Mouse (Mus musculus) heart, adult 11 months (tissue): ENCODE results near the gene Wnt3.
"Not testable (repeated sequence)": the region's sequence is repeated elsewhere in the genome, so short reads cannot be mapped to it uniquely, and the experiment has no call there.

Experiments
- DNase-seq: peaks from one replicate; pipeline ENCODE4 v3.0.0; 2022

Gene Wnt3

DNA sequence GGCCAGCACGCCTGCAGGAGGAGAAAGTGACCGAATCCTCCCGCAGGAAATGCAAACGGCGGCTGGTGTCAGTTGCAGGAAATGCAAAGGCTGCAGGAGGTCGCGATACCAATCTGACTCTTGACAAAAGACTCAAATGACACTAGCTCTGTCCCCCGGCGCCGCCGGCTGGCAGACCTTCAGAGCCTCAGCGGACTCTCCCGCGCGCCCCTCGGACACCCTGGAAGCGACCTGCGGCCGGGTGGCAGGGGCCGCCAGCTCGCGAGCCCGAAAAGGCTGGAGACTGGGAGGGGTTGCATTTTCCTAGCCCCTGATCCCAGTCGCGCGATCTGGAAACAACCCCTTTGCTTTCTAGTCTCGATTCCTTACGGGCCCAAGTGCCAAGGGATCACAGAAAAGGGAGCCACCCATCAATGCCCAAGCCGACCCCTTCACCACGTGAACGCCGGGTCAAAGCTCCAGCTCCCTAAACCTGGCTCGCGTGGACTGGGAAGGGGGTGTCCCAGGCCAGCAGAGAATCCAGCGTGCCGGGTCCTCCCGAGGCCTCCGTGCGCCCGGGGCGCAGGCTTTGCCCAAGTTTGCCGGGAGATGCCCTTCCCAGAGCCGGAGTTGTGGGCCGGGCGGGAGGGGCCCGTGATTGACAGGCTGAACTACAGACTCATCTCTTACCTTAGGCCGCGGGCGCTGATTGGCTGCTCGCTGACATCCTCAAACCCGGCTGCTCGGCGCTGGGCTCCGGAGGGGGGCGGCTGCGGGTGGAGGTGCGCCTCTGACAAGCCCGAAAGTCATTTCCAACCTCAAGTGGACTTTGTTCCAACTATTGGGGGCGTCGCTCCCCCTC, at the start of gene Wnt3:
Gene Wnt3, plus strand, starts transcription at position 764 of the 841 bp plus-strand sequence.
- DNase-seq = no peak

DNA sequence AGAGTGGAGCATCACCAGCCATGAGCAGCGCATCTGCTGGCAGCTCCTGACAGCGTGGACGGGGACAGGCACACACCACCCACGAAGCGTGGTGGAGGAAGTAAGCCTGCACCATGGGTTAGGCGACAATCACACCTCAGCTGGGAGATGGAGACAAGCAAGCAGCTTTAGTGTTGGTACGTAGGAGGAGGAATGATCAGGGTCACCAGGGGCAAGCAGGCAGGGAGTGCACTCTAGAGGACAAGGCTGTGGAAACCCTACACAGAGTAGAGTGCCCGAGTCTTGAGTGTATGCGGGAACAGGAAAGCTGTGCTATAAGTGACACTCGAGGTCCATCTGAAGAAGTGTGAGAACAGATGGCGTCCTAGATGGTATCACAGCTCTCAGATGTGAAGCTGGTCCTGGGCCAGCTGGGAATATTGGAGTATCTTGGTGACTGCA, 49.6 kb upstream of the Wnt3 start:
- no peak for DNase-seq

DNA sequence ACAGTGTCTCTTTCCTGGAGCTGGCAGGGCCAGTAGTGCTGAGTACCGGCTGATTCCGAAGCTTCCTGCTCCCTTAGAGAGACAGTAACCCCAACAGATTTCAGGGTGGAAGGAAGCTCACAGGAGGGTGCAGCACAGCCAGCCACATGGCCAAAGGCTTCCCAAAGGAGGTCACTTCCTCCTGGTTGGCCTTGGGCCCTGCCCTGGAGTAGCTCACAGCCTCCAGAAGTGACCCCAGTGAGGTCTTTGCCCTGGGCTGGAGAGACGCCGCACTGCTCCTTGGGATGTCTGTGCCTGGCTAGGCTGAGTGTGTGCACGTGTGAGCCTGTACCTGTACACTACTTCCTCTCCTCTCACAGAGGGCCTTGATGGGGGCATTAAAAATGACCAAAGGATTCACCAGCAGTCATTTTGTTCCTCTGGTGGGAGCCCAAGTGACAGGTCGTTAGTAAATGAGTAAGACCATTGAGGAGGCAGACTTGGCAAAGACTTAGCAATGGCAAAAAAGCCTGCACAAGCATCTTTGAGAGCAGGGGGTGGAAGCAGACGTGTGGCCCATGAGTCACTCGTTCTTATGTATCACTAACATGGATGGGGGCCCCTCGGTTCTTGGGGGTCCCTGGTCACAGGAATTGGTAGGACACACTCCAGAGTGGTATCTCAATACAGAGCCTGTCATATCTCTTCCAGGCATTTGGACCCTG, 44.5 kb upstream of the Wnt3 start:
- DNase-seq = peak; percentile 91

DNA sequence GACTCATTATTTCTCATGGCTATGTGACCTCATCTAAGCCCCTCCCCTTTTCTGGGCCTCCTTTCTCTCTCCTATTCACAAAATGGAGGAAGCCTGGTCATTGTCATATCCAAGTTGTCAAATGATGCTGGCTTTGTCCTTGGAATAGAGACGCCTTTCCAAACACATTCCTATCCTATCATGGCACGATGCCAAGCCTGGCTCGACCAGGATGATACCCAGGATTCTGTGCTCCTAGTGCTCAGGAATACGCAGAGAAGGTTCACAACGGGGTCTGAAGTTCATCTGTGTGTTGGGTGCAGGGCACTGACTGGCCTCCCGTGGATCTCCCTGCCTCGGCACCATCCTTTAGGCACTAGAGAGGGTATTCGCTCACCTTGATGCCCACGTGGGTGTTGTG, 42.4 kb upstream of the Wnt3 start:
- DNase-seq = no peak

DNA sequence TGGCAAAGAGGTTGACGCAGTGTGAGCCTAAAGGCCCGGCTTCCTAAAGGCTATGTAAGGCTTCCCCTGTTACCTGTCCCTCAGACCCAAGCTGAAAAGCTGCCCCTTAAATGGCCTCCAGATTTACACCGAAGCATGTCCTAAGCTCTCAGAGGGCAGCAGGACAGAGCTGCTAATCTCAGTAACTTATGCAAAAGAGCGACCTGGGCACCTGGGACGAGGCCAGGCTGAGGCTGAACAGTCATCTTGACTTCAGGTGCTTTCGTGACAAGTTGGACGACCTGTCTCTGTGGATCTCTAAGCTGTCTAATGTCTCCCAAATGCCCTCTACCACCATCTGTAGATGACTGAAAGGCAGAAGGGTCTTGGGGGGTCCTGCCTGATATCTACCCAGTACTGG, 41.6 kb upstream of the Wnt3 start:
- no peak for DNase-seq

DNA sequence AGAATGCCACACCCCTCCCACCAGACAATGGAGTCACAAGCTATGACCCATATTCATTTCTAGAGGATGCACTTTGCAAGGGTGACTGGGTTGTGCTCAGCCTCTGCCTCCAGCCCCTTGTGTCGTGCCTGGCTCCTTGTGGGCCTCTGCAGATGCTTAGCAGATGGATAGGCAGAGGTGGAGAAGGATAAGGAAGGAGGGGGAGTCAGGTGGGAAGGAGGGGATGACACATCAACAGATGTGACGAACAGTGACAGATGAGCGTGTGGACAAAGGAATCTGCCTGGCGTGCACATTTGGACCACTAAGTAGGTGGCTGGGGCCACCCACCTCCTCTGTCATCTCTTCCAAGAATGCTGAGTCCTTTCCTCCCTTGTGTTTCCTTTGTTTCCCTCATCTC, 40.9 kb upstream of the Wnt3 start:
- DNase-seq = no peak

DNA sequence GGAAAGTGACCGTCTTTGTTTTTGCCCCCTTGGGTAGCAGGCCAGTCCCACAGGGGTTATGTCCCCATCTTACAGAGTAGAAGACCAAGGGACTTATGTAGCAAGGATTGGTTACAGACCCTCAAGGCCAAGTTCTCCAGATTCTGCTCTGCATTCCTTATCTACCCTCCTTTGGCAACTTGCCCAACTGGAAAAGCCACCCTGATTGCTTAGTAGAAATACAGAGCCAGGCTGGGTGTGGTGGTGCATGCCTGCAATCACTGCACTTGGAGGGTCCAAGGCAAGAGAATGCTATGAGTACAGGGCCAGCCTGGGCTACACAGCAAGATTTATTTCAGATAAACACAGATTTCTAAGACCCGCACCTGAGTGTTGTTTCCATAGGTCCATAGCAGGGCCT, 40.0 kb upstream of the Wnt3 start:
- no peak for DNase-seq

DNA sequence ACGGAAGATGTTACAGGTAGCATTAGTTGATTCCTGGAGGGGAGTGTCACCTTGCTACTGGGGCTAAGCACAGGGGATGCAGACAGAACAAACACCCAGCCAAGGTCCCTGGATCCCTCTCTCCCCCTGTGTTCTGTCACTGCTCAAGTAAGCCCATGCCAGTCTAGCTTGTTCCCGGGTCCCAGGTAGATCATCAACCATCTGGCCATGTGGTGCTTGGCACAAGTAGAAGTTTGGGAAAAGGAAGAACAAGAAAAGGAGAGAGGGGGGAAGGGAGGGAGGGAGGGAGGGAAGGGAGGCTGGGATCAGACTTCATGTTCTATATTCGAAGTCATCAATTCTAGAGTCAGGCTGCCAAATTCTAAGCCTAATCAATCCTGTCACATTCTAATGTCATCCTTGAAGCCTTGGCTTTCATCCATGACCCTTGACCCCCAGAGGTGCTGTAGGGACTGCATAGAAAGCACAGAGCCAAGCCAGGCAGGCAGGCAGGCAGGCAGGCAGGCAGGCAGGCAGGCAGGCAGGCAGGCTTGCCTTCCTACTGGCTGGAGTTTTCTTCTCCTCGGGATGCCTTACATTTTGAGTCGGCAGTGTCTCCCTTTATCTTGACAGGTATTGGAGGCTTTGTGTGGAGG, 39.4 kb upstream of the Wnt3 start:
- DNase-seq = no peak

DNA sequence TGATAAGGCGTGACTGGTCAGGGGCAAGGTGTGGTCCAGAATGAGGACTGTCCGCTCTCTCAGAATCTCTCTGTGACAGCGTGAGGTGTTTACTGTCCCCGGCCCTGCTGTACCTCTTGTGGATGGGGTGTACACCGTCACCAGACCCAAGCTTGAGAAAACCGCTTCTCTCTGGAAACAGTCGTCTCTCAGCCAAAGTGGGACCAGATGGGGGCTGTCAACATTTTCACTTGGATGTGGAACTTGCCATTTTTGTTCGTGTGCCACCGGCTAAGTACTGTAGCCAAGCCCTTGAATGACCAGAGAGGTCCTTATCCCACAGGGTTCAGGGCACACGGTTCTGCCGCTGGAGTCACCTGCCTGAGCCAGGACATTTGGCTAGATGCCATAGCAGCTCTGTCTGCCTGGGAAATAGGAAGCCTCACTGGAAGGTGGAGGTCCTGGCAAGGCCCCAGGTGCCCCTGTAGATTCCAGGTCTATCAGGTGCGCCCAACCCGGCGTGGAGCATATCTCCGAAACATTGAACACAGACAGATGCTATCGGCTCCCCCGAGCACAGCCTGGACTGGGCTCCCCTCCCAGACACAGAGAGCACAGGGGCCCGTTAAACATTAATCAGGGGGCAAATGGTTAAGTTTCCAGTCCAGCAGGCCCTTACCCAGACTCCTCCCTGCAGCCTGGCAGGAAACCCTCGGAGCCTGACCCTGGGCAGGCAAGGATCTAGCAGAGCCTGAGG, 38.7 kb upstream of the Wnt3 start:
- no peak for DNase-seq

DNA sequence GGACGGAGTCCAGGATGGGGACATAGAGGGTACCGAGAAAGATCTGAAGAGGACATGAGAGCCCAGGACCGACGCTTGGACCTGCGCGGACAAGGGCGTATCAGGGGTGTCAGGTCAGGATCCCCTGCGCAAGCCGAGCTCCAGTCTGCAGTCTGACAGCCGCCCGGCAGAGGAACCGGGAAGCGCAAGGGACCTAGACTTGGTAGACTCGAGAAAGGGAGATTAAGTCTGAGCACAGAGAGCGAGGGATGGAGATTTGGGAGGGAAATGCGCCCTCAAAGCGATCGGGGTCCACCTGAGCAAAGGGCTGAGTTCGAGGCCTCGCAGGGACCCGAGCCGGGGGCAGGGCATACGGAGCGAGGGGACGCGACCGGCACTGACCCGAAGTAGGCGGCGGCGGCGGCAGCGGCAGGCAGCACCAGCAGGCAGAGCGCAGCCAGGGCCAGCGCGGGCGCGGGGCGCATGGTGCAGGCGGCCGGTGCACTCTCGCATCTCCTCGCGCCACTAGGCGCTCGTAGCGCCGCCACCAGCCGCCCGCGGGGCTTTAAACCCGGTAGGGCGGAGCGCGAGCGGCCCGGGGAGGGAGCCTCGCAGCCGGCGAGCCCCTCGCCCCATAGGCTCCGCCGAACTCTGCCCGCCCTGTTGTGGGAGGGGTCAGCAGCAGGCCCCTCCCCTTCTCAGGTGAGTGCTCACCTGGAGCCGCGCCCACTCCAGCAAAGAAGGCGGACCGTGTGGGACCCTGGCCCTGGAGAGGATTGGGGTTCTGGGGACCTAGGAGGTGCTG, 24.5 kb upstream of the Wnt3 start, which contains the start of gene Wnt9b:
Gene Wnt9b, minus strand, starts transcription at position 516 of the 784 bp plus-strand sequence.
- DNase-seq = no peak

DNA sequence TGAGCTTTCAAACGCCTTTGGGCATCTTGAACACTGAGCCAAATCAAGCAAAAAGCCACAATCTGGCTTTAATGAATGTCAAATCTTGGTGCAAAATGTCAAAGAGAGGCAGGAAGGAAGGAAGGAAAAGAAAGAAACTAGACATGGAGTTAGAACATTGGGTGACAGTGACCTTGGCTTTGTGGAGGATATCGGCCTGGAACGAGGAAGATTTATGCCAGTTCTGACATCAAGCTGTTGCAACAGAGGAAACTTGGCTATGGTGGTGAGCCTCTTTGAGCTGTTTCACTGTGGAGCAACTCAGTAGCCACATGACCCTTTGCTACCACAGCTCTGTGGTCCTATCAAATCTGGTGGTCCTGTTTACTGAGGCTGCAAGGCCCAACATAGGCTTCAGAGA, 23.3 kb upstream of the Wnt3 start:
- no peak for DNase-seq

DNA sequence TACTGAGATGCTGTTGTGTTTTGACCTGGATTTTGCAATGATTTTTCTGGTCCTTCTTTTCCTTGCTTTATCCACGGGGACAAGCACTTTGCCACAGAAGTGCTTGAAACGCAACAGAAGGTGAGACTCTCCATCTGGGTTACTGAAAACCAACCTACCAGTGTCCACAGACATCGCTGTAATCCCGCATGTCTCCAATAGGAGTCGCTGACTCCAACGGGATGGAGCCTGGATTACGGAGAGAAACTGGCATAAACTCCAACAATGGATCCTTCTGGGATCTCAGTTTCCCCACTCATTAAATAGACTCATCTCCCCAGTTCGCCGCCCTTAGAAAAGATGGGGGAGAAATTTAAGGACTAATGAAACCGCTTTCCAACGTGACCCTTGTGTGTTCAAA, 15.9 kb upstream of the Wnt3 start:
- DNase-seq = no peak

DNA sequence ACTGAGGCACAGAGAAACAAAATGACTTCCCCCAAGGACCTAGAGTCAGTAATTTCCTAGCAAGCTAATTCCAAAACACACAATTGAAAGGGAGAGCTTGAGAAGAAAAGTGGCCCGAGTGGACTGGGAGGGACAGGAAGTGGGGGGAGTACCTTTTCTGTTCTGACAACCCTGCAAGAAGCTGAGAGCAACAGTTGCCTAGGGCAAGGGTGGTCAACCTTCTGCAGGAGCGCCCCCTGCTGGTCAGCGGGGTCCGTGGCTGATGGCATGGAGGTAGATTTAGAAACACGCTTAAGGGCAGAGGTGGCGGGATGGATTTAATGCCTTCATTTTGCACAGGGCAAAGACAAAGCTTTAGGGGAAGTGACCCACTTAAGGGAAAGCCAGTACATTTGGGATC, 15.2 kb upstream of the Wnt3 start:
- DNase-seq = no peak

DNA sequence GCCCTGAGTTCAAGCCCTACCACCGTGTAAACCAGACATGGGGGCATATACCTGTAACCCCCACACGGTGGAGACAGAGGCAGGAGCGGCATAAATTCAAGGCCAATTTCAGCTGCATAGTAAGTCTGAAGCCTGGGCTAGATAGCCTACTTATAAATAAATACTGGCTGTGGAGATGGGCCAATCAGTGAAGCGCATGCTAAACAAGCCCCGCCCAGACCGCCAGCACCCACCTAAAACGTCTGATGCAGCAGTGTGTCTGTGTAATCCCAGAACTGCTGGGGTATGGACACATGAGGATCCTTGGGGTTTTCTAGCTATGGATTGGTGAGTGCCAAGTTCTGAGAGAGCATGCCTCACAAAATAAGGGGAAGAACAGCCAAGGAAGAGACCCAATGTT, 13.8 kb upstream of the Wnt3 start:
- DNase-seq = no peak

DNA sequence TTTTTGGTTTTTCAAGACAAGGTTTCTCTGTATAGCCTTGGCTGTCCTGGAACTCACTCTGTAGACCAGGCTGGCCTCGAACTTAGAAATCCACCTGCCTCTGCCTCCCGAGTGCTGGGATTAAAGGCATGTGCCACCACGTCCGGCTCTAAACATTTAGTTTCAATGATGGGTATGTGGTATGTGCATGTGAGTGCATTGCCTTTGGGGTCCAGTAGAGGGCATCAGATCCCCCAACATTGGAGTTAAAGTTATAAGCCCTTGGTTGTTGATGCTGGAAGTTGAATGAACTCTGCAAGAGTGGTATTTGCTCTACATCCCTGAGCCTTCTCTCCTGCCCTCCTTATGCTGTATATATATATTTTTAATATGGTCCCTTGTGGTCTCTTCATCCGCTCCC, 13.1 kb upstream of the Wnt3 start:
- DNase-seq = not testable (repeated sequence)

DNA sequence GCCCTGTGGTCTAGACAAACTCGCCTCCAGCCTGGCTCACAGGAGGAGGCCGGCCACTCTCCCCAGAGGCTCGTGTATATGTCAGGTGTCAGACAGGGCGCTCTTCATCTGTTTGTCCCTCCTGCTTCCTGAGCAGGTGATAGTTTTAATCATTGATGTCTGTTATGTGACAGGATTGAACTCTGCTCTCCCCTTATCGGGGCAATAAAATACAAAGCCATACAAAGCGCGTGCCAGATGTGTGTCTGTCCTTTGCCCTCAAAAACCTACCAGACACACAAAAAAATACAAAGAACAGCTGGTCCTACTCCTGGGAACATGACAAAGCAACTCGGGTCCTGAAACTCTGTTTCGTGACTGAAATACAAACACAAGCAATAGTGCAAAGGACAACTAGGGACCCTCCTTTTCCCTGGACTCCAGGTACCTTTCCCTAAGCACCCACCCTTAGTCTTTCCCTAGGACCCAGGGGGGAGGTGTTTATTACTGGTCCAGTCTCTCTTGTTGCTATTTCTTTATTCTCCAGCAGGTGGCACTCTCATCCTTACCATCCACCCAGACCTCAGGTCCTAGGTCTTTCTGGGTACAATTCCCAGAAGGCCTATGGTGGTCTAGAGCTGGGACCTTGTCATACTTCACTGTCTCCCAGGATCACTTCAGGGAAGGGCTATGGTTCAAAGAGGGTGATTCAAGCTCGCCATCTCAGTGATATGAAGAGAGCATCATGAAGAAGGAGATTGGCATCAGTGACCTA, 10.4 kb upstream of the Wnt3 start:
- no peak for DNase-seq

DNA sequence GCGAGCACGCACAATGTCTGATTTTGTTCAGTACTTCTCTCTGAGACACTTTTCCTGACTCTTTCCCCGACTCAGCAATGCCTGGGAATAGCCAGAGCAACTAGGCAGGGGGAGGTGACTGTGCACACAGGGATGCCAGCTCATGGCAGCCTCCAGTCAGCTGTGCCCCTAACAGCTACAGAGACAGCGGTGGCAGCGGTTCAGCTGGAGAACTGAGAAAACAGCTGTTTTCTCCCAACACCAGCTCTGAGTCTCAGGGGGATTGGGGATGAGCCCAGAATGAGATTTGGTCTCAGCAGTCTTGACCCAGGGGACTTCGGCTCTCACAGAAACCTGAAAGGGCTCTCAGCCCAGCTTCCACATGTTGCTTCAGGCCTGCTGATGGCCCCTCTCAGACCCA, 9.3 kb upstream of the Wnt3 start:
- no peak for DNase-seq

DNA sequence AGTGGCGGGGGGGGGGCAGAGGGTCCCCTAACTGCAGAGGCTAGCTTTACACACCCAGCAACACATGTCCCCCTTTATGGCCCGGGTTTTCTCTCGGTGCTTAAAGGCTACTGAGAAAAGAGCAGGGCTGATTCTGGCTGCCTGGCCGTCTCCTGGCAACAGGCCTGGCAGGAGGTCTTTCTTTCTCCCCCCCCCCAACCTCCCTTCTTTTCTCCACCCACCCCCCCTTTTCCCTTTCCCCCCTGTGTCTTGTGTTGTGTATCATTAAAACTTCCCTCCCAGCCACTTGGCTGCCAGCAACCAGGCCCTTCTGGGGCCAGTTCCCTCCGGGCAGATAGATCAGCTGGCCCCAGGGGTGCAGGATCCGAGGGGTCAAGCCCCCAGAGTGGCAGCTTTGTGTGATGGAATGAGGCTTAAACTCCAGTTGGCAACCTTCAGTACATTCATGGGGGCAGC, 8.4 kb upstream of the Wnt3 start:
- no peak for DNase-seq

DNA sequence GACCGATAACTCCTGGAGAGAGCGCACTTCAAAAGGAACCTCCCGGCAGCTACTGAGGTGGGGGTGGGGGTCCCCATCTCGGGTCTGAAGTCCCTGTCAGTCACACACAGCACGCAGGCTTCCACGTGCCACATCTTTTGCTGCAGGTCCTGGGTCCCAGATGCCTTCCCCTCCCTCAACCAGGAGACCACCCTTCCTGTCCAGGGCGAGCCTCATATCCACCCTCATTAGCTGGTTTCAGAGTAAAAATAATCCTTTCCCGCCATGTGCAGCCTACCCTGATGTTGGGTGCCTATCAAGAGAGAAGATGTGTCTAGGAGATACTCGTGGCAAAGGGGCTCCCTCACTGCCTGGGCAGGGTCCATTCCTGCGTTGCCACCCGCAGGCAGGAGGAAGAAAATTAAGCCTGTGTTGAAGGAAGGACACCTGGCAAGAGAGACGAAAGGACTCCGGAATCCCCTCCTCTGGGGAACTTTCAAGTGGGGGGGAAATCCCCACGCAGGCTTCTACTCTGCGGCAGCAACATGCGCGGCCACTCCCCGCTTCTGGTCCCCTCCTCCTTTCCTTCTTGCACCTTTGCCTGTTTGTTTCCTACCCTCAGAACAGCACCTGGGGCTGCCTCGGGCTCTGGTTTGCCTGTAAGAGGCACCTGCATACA, 2.7 kb upstream of the Wnt3 start:
- DNase-seq = no peak

DNA sequence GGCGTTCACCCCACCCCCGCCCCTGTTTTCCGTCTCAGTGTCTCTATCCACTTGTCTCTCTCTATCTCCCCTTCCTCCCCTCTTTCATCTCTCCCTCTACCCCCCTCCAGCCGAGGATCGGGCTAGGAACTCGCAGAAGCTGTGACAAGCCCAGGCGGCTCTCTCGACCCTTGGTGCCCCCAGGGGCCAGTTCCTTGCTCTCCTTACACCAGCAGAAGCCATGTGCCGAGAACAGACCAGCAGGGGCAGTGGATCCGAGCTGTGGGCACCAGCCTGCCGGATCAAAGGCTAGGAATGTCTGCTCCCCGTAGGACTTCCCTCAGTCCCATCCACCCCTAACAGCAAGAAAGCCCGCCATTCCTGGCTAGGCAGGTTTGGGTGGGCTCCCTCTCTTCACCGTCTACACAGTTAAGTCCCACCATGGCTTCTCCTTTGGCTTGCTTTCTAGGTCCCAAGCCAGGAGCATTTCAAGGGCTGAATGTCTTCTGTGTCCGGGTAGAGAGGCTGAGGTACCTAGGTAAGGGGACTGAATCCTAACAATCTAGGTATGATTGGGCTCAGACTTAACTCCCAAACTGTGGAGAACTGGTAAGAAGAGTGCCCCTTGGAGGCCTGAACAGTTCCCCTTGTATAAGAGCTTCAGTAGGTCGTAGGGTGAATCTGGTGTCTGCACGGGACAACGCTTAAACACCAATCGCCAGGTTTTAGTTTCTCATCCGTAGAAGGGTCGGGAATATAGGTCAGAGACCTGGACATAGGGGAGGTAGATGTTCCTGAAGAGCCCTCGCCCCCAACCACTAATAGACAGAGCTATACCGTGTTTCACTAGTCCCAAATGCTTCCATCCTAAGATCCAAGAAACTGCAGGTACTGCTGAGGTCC, 1.2 kb upstream of the Wnt3 start:
- no peak for DNase-seq
